Mouse (Mus musculus) cerebellum, adult 9-11 months (tissue): ENCODE measurements around the gene Ly6g6f.
A peak's percentile ranks its signal among the peaks of the same experiment; 100 is the strongest.

Experiments used
- DNase-seq: peaks from one replicate; pipeline ENCODE4 v3.0.0; 2022

Ly6g6f gene

DNA sequence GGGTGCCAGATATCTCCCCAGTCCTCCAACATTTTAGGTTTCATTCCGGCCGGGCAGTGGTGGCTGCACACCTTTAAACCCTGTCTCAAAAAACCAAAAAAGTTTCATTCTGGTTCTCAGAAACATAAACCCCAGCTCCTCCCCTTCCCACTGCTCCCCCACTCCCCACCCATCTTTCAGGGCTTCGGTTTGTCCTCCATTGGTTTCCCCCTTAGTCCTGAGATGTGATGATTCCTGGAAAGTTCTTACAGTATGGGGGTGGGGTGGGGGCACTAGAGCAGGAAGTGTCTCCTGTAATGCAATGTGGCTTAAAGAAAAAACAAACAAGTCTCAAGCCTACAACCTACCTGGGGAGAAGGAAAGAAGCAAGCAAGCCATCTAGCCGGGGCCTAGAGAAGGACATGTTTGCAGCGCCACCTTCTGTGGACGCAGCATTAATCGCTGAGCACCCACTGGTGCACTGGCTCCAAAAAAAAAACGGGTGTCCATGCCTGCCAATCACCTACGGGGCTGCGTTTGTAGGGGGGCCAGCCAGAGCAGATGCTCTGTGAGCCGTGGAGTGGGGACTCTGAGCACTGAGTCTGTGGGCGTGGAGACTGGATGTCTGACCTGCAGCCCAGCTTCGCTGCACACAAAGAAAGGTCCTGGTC, 20.5 kb upstream of the Ly6g6f start:
- peak; percentile 81 for DNase-seq

DNA sequence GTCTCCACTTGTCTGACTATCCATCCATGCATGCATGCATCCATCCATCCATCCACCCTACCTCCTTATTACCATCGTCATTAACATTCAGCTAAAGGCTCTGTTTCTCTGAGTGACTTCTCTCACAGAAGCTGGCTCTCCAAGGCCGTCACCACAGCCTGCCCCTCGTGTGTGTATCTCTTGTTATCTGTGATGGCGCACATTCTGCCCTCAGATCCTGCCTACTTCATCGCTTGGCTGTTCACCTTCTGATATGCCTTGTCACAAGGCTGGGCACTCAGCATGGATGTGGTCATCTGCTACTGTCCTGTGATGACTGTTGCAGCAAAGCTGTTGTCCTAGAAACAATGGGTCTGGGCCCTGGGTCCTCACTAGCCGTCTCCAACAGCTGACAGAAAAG, 19.3 kb upstream of the Ly6g6f start:
- no peak for DNase-seq

DNA sequence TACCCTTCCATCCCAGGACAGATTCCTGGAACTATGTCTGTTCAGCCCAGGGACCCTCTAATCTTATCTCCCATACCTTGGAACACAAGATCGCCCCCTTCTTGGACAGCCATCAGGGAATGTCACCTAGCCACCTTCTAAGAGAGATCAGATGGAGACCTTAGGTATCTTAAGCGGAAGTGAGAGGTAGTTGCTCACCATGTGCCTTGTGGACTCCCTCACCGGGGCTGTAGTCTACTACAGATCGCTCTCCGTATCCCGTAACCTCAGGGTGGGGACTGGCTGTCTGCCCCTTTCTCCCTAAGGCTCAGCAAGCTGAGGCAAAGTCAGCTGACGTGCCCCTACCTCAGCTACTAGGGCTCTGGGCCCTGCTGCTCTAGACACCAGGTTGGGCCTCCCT, 18.7 kb upstream of the Ly6g6f start:
- DNase-seq, result no peak

DNA sequence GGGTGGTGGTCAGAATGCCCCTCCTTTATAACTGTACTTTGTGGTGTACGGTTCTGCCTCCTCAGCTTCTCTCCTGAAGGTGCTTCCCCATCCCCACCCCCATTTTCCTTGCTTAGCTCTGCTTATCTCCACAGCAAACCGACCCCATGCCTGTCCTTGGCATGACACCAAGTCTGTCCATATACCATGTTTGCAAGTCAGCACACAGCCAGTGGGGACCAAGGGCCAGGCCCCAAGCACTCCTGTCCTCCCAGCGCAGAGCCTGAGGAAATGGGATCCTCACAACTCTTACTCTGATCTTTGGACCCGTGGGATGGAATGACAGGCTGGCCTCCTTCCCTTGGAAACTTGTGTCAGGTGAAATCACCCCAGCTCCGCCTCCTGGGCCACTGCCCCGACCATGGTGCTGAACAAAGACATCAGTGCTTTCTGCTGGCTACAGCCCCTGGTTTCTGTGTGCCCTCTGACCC, 17.8 kb upstream of the Ly6g6f start:
- DNase-seq, result no peak

DNA sequence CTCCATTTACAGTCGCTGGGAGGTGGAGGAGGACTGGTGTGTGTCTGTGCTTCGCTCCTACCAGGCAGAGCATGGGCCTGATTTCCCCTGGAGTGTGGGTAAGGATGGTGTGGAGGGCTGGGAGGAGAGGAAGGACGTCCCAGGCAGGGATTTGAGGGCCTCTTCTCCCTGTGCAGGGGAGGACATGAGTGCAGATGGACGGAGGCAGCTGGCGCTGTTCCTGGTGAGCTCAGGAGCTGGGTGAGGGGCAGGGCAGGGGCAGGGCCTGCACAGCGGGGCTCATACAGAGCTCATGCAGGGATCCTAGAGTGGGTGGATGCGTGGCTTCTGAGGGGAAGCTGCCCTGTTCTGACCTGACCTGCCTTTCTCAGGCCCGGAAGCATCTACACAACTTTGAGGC, 16.9 kb upstream of the Ly6g6f start:
- DNase-seq, result no peak

DNA sequence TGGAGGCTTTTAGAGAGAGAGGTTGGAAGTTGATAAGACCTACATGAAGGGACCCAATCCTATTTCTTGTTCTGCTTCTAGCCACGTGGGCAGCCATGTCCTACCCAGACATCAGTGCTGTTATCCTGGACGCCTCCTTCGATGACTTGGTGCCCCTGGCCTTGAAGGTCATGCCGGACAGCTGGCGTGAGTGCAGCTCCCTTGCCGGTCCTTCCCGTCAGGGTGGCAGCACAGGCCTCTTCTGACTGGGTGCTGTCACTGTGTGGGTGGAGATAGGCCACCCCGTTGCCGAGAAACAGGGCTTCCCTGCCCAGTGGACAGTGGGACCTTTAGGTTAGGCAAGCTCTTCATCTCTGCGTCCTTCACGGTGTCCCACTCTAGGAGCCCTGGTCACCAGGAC, 15.8 kb upstream of the Ly6g6f start:
- DNase-seq, result no peak

DNA sequence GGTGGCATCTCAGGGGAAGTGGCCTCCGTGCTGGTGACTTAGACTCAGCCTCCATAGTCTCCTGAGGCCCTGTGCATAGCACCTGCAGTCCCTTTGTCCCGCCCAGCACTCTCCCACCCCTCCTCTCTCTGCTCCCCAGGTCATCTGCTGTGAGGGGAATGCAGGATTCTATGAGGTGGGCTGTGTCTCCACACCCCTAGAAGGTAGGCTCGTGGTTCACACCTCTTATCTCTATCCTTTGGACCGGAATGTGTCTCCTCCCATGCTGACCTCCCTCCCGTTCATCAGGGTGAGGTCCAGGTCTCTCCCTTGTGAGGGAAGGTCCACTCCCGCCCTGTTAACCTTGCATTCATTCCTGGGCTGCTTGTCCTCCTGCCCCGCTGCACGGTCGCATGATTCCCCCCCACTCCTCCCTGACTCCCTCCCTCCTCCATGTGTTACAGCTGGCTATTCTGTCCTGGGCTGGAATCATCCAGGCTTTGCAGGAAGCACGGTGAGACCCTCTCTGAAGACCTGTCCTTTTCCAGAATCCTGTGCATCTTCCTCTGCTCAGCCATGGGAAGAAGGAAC, 14.9 kb upstream of the Ly6g6f start:
- DNase-seq, result no peak

DNA sequence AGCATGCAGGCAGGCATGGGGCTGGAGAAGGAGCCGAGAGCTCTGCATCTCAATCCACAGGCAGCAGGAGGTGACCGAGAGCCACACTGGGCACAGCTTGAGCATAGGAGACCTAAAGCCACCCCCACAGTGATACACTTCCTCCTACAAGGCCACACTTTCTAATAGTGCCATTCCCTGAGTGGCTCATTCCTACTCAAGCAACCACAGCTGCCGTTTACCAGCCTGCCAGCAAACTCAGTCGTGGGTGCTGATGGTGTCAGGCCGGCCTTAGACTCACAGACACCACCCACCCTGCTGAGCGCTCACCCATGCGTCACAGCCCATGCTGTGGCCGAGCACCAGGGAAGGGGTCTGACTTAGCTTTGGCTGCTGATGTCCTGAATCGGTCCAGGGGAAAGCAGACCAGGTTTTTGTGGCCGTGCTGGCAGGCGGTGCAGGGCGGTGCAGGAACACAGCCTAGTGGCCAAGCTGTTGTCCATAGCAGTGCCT, 11.8 kb upstream of the Ly6g6f start:
- DNase-seq, result peak; percentile 80

DNA sequence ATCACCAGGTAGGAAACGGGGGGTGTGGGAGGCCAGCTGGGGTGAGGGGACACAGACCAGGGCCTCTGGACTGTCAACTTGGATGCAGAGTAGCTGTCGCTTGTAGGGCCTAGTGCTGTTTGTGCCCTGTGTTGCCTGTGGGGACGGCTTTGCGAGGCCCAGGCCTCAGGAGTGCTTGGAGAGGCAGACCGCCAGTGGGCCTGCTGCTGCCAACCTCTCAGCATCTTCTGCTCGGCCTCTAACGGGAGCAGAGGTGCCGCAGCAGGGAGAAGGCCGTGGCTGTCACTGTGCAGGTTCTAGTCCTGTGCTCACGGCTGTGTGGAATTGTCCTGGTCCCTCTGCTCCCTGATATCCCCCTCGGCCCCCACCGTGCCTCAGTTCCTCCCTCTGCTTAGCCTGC, 11.2 kb upstream of the Ly6g6f start:
- DNase-seq, result peak; percentile 64

DNA sequence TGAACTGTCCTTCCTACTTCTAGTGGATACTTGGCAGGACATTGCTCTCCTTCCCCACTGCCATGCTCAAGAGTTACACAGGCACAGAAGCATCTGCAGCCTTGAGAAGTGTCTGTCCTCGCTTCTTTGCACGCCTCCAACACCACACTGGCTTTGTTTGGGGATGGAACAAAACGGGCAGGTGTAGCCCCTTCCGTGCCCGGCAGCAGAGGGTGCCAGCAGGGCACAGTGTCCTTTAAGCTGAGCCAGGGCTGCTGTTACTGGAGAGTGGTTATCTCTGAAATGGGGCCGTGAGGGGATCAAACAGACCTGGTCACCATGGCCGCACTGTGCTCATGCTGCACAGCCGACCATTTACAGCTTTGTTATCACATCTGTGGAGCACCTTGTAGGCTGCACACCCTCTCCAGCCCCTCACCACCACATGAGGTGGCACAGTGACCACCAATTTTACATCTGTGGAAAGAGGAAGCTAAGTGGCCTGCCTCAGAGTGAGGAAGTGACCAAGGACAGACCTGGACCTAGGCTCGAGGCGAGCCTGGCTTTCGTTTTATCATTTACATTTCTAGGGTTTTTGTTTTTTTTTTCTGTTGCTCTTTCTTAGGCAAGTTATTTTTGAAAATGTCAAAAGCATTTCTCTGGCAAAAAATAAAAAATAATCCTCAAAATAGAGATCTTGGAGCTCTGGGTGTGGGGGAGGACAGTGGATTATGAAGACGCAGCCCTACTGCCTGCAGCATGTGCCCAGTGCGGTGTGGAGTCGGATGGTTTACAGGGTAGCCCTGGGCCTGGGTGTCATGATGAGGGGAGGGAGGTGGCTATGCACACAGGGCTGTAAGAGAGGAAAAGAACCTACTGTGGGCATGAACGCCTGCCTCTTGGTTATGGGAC, 9.3 kb upstream of the Ly6g6f start:
- no peak for DNase-seq

DNA sequence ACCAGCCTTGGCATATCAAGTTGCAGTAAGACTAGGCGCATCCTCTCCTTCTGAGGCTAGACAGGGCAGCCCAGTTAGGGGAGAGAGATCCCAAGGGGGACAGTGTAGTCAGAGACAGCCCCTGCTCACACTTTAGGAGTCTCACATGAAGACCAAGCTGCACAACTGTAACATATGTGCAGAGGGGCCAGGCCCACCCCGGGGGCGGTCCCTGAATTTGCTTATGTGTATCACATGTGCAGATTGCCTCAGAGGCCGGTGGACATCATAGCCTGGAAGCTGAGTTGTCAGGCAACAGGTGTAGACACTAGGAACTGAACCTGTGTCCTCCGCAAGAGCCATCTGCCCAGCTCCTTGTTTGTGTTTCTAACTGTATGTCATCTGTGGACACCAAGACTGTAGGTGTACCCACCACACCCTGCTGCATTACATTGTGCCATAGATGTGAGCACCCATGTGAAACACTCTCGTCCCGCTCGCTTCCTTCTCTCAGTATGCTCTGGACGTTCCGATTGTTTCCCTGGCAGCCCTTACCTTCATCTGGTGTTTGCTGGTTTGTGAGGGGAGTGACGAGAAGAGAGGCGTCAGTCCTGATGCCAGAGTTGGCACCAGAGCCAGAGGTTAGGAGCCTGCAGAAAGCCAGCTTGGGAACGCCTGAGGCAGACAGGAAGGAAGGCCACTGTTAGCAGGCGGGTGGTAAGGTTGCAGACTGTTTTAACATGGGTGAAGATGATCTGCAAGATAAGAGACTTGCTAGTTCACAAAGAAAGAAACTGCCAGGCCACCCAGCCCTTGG, 7.2 kb upstream of the Ly6g6f start:
- no peak for DNase-seq

DNA sequence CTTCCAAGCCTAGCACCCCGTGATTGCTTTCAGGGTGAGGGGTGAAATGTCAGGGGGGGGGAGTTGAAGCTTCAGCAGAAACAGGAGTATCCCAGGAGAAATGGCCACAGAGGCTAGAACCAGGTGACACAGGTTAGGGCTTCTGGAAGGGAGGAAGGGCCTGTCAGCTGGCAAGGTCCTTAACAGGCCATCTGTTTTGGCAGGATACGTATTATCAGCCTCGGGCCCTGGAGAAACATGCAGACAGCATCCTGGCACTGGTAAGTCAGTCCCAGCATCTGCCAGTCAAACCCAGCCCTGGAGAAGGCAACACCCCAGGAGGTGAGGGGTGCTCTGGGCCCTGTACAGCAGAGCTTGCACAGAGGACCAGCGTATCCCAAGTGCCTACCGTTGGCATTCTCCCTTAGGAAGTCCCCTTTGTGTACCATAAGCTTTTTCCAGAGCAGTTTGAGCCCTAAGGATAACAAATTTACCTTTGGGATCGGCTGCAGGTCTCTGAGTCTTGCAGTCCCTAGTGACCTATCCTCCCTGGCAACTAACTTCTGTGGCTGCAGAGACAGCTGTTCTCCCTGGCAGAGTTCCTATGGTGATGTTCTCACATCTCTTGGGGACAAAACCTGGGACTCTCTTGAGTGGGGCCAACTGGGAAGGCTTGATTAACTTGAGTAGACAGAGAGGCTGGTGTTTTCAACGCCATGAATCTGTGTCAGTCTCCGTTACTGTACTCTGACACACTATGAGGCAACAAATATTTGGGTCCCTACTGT, 4.9 kb upstream of the Ly6g6f start:
- DNase-seq, result peak; percentile 97

DNA sequence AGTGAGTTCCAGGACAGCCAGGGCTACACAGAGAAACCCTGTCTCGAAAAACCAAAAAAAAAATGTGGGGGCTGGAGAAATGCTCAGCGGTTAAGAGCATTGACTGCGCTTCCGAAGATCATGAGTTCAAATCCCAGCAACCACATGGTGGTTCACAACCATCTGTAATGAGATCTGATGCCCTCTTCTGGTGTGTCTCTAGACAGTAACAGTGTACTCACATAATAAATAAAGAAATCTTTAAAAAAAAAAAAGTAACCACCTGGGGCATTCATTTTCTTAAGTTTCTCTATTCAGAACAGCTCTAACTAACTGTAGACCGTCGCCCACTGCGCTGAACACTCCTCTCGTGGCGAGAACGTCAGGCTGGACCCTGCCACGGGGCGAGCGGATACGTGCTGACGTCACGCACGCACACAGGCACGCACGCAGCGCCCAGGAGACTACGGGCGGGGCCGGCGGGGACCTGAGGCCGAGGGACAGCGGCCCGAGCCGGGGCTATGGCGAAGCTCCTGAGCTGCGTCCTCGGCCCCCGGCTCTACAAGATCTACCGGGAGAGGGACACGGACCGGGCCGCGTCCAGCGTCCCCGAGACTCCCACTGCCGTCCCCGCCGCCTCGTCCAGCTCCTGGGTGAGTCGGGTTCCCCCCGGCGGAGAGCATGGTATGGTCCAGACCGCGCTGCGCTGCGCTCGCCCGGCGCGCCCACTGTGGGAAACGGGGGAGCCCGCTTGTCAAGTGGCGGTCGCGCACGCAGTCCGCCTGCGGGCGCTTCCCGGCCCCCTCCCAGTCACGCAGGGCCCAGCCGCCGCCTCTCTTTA, 3.6 kb upstream of the Ly6g6f start, which contains the start of gene Abhd16a:
Abhd16a (plus strand) TSS at position 439 of the 820 bp plus-strand sequence.
- DNase-seq, result peak; percentile 96

DNA sequence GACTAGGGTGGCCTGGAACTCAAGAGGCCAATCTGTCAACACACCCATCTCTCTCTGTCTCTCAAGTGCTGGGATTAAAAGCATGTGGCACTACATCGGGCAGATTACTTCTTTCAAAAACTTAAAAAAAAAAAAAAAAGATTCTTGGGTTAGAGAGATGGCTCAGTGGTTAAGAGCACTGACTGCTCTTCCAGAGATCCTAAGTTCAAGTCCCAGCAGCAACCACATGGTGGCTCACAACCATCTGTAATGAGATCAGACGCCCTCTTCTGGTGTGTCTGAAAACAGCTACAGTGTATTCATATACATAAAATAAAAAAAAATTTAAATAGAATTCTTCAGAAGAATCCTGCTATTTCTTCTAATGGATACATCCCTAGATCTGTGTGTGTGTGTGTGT, 2.7 kb upstream of the Ly6g6f start:
- no peak for DNase-seq

DNA sequence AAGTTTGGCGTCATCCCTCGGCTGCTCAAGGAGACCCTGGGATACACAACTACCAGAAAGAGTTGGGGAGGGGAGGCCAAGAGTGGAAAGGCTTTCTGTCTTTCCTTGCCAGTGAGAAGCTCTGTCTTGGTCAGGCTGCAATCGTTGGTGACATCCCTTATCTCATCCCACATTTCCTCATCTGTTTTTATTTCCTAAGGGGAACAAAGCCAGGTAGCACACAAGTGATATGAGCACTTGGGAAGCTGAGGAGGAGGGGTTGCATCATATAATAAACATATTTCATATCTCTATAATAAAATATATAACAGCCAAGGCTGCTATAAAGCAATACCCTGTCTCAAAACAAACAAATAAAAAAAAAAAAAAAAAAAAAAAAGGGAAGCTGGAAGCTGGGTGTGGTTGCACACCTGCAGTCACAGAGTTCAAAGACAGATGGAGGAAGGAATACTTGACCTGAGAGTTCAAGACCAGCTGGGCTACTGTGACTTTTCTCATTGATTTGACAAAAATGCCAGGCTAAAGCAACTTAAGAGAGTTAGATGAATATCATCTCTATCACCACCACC, 1.4 kb downstream of the Ly6g6f start:
- no peak for DNase-seq

DNA sequence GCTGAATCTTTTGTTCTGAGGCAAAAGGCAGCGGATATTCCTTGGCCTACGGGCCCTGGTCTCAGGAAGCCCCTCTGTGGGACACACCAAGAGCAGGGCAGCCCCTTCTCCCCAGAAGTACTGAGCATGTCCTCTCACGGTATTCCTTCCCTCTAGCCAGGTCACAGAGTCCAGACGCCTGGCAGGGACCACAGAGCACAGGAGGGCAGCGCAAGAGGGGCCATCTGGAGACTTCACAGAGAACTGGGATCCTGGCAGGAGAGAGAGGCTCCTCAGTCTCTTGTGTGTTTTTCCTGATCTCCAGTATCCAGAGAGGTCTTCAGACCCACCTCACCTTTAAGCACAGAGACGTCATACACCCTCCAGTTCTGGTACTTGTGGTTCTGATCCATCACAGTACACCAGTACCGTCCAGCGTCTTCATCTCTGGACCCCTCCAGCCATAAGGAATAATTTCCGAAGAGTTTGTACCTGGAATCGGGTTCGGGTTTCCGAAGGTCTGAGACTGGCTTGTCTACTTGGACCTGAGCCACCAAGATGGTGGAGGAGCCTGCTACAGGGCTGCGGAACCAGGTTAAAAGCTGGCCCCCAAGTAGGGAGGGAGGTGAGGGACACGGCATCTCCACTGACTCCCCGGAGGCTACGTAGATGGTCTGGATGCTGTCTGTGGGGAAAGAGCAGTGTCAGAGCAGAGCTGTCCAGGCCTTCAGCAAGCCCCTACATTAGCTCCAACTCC, 2.4 kb downstream of the Ly6g6f start:
- peak; percentile 89 for DNase-seq

DNA sequence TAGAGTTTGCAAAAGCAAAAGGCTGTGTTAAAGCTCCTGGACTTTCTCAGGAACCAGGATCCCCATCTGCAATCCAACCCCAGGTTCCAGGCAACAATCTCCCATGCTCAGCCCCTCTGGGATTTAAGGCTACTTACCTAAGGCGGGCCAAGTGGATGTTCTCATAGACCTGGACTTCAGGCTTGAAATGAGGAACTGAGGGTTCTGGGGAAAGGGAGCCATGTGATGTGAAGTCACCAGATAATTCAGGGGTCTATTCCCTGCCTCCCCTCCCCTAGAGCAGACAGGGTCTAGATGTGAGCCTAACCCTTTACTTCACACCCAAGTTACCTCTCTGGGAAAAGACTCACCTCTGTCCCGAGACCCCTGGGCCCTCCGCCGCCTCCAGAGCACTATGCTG, 4.7 kb downstream of the Ly6g6f start:
- no peak for DNase-seq

DNA sequence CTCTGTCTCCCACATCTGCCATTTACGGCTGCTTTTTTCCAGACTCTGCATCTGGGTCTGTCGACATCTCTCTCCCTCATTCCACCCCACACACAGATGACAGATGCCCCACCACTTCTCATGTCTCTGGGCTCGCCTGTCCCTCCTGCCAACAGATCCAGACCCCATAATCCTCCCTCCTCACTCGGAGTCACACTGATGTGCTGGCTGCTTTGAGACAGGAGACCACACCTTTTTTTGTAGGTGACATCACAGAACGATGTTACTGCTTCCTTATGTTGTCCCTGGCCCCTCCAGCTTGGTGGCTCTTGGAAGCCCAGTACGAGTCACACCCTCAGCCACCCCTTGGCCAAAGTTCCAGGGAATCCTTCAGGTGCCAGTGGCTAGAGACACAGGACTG, 5.2 kb downstream of the Ly6g6f start:
- no peak for DNase-seq

DNA sequence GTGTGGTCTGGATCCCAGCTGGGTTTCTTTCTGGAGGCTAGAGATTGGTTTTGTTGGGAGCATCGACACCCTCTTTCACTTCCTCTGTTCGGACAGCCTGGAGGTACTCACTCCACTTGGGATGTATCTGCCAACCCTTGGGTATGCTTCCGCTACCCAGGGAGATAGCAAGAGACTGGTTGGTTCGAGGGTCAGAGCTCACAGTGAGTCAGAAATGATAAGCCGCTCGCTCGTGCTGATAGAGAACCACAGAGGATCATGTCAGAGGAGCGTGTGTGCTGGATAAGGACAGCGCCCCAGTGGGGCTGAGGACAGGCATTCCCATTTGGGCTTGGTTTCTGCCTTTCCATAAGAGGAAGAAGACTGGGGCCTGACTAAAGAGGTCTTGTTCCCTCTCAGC, 5.6 kb downstream of the Ly6g6f start:
- DNase-seq, result no peak

DNA sequence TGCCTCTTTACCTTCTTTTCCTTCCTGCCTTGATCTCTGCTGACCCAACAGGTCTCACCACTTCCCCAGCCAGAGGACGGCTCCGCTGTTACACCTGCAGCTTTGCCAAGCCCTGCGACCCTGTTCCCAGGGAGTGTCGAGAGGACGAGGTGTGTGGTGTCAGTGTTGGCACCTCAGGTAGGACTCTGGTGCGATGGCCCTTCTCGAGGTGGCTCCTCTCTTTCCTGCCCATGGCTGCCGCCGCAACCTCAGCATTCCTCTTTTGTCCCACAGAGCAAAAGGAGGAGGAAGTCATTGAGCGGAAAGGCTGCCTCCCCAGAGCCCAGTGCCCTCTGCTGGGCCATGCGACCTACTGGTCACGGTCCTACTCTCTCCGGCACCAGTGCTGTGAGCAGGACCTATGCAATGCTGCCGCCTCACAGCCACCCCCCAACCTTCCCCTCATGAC, 7.6 kb downstream of the Ly6g6f start, which contains the start of gene Ly6g6d:
Ly6g6d (minus strand) TSS at position 280 of the 448 bp plus-strand sequence.
- peak; percentile 76 for DNase-seq
